Mouse (Mus musculus): ENCODE data around the gene Fam168a.

Gene Fam168a

DNA sequence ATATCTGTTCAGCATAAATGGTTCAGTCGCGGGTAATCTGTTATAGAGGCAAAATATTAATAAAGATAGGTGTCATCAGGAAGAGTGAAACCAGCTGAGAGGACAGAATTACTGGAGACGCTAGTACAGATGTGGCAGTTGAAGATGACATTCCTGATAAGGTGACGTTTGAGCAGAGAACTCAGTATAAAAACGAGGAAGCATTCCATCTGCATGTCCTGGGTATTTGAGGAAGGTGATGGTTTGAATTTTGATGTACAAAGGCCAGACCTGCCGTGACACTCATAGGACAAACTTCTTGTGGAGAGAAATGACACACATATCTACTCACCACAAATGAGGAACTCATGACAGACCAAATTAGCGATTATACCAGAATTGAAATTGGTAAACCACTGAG, 73.8 kb downstream of the Fam168a start:
- no peak for DNase-seq (ENCODE audit: low spot score)

DNA sequence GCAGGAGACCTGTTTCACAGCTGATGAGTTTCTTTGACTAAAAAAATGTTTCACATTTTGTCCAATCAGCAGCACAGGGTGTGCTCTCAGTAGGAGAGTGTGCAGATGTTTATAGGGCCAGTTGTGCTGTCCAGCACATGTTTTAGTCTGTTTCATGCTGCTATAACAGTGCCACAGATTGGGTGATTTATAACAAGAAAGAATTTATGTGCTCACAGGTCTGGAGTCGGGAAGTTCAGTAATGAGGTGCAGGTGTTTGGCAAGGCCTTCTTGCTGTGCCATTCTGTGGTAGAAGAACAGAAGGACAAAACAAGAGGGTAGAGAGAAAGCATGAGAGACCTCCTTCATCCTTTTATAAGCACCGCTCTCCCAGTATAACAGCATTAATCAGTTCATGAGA, 78.2 kb downstream of the Fam168a start:
- DNase-seq (ENCODE audit: low spot score) = no peak

- no peak for DNase-seq (ENCODE audit: low spot score)
Observed at GRCm38 (mm10) chr7:100785426-100785825, 79.0 kb downstream of the Fam168a start.

GRCm38 (mm10) chr7:100786078-100786477, 79.6 kb downstream of the Fam168a start:
- DNase-seq (ENCODE audit: low spot score) = peak; percentile 72

DNA sequence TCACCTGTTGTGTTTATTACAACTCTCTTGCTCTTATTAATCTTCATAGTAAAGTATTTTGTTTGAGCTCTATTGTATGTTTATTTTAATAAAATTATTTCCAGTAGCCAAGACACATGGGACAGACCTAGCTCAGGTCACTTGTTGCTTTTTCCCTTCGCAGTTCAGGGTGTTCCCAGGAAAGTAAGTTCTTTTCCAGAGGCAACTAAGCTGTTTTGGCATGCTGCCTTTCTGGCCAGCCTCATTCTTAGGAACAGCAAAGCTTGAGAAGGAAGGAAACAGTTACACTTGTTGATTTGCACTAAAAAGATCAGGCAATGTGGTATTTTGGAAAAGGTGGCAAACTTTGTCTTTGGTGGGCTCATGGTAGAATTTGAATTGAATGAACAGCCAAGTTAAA, 81.9 kb downstream of the Fam168a start:
- no peak for DNase-seq (ENCODE audit: low spot score)

- no peak for DNase-seq (ENCODE audit: low spot score)
Observed at GRCm38 (mm10) chr7:100798810-100799209, 92.4 kb downstream of the Fam168a start.

- DNase-seq (ENCODE audit: low spot score) = no peak
Observed at GRCm38 (mm10) chr7:100805391-100805790, 99.0 kb downstream of the Fam168a start.

- DNase-seq (ENCODE audit: low spot score) = no peak
Observed at GRCm38 (mm10) chr7:100811912-100812311, 105.5 kb downstream of the Fam168a start.

DNA sequence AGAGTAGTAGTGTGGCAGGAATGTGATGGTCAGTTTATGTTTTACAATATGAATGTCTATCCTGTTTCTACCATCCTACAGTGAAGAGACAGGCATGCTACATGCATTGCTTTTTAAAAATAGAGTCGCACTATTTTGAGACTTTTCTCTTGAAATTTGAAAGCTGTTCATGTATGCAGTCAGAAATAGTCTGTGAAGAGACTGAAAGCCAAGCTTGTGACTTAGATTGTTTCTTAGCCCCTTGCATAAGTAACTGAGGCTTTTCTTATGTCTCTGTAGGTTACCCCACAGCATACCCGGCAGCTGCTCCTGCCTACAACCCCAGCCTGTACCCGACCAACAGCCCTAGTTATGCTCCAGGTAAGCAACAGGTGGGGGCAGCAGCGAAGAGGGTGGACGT, 106.2 kb downstream of the Fam168a start:
- no peak for DNase-seq (ENCODE audit: low spot score)

DNA sequence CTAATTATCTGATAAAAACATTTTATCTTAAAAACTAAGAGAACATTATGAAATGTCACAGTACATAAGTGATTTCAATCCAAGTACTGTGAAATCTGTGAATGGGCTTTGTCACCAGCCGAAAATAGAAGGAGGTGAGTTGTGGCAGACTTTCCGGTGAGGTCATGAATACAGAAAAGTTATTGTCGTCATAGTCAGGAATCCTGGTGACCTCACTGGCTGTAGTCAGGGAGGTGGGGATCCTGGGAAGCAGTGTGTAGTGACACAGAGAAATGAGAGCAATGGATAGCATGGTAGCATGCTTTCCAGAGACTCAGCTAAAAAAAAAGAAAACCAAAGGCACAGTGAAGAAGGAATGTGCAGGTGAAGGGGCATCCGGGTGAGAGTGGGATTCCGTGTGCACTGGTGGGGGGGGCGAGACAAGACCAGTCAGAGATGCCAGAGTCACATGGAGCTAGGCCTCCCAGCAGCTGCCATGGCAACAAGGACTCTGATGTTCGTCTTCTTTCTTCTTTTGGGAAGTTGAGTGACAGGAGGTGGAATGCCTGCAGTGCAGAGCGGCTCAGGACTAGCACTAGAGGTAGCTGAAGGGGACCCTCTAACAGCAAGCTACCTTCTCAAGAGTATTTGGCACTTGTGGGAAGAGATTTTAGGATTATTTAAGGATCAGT, 109.6 kb downstream of the Fam168a start:
- no peak for DNase-seq (ENCODE audit: low spot score)

DNA sequence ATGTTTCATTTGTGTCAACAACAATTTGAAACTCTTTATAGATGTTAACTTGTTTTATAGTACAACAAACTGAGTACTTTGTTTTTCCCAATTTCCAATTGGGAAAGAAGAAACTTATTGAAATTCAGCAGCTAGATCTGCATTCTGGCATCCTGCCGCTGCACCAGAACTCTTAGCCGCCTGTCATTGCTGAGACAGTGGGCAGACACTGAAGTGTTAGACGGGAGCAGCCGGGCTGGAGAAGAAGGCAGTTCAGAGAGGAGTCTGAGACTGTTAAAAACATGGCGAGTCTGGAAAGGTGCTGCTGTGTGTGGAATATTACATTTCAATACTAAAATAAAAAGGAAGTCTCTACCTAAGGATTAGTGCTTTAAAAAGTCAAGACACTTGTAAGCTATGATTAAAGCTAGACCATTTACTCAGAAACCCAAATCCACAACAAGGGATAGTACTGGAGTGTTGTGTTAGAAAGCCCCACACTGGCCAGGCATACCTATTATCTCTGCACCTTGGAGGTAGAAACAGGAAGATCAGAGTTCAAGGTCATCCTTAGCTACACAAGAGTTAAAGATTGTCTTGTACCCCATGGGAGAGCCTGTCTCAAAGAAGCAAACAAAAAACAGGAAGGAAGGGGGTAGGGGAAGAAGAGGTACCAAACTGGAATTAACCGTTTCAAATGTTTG, 110.5 kb downstream of the Fam168a start:
- DNase-seq (ENCODE audit: low spot score) = no peak

DNA sequence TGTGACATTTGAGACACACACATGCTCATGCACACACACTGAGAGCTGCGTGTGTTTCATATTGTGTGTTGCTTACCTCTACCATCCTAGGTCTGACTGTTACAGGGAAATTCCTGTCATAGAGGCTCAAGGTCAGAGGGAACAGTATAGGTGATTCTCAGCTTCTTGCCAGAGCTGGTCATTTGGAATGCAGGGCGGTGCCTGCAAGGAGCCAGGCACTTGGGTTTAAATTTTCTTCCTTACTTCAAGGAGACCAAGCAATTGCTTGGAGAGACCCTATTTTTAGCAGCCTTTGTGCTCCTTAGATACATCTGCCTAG, 111.0 kb downstream of the Fam168a start:
- DNase-seq (ENCODE audit: low spot score) = no peak

GRCm38 (mm10) chr7:100818401-100819064, 112.1 kb downstream of the Fam168a start:
- DNase-seq (ENCODE audit: low spot score) = no peak

DNA sequence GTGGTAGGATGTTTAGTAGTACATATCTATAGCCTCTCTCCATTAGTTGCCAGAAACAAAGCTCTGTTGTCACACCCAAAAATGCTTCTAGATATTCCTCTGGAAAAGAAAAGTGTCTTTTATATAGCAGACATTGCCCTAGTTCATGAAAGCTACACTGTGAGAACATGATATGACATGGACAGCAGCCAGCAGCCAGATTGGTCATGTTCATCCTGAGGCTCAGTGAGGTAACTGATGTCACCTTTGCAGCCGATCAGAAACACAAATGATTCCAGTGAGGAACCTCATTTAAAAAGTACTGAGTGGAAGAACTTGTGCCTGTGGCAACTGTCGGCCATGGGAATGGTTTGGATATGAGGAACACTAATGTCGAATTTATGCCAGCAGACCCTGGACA, 118.2 kb downstream of the Fam168a start:
- DNase-seq (ENCODE audit: low spot score) = no peak

- DNase-seq (ENCODE audit: low spot score) = no peak
Observed at GRCm38 (mm10) chr7:100828549-100828948, 122.1 kb downstream of the Fam168a start.

DNA sequence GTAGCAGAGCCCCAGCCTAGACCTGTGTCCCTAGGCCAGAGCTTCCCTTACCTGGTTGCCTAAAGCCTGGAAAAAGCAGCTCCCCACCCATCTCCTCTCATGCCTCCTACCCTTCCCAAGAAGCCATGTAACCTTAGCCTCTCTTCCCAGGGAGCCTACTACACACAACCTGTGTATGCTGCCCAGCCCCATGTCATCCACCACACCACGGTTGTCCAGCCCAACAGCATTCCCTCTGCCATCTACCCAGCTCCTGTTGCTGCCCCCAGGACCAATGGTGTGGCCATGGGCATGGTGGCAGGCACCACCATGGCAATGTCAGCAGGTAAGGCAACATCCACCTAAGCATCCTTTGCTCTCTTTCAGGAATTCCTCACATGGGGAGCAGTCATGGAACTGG, 127.4 kb downstream of the Fam168a start:
- no peak for DNase-seq (ENCODE audit: low spot score)

DNA sequence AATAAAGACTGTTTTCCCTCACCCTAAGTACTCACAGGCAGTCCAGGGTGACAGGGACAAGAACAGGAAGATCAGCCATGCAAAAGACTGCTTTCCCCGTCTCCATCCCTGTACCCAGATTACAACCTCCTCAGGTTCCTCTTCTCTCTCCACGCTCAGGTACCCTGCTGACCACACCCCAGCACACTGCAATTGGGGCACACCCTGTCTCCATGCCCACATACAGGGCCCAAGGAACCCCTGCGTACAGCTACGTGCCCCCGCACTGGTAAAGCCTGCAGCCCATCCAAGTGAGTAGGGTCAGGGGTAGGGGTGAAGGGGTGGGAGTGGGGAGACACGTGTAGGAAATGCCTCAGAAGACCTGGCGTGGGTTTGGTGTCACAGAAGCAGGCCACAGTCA, 128.7 kb downstream of the Fam168a start:
- DNase-seq (ENCODE audit: low spot score) = no peak

DNA sequence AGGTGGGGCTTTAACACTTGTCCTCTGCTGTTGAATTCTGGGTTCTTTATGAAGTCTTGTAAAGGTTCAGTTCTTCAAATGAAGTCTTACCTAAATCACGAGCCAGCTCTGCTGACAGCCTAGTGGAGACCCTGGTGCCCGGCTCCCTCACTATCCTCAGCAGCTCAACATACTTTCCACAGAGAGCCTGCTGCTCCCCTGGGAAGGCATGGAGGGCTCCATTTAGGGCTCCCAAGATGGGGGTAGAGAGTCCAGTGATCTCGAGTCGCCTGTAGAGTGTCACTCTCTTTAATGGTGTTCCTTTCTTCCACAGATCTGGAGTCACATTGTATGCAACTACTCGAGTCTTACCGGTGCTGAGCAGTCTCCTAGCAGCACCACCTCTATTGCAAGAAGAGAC, 129.3 kb downstream of the Fam168a start:
- no peak for DNase-seq (ENCODE audit: low spot score)

DNA sequence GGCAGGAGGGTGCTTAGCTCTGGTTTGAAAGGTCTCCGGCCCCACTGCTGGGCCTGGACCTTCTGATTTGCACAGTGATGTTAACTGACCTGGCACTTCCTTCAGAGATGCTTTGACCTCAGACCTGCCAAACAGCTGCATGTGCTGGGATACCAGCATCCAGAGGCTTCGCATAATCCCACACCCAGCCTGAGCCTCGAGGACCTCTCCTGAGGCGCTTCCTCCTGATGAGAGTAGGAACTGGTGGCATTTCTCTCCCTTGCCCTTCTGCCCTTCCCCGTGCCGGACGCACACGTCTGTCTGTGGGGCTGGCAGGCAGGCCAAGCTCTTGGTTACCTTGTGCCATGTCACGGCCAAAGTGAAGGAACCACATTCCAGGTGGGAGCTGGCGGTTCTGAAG, 130.2 kb downstream of the Fam168a start:
- DNase-seq (ENCODE audit: low spot score) = no peak

DNA sequence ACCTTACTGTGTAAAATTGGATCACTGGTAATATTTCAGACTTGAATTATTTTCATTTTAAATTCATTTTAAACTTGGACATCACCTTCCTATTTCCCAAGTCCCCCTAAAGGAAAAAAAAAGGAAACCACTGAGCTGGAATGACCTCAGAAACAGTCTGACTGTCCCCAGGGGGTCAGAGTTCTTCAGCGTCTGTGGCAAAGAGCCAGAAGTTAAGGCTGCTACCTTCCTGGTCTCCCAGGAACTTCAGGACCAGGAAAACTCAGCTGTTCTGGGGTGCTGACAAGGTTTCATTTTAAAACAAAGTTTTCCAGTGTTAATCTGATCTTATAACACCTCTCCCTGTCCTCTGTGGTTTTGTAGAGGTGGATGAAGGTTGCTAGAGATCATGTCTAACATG, 131.3 kb downstream of the Fam168a start:
- DNase-seq (ENCODE audit: low spot score) = no peak

- no peak for DNase-seq (ENCODE audit: low spot score)
Observed at GRCm38 (mm10) chr7:100839632-100840402, 133.4 kb downstream of the Fam168a start.

DNA sequence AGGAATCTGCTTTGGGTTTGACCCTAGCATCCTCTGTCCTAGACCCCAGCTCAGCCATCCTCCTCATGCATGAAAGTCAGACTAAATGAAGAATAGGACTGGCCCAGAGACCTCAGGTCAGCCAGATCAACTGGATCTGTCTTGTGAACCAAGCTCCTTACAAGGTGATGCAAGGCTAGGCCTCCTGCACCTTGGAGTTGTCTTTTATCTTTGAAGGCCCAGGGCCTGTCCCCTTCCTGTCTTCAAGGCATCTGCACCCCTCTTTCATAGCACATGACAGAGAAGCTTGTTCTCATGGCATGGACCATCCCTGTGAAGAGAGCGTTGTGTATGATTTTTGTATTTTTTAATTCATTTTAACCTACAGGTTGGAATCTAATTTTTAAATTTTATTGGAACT, 134.5 kb downstream of the Fam168a start:
- no peak for DNase-seq (ENCODE audit: low spot score)

- no peak for DNase-seq (ENCODE audit: low spot score)
Observed at GRCm38 (mm10) chr7:100841608-100842007, 135.2 kb downstream of the Fam168a start.

Data from c-Kit-positive CD71-positive TER-119-positive erythroid progenitor cells, embryonic 14.5 days (primary cell).